Mouse (Mus musculus) G1E (cell line): ENCODE results near the gene Nnmt.

Experiments
- CTCF ChIP-seq: IDR thresholded peaks from 2 replicates; pipeline ENCODE4 v1.5.1; 2012; ENCODE audit warnings: low read depth, low read length, inconsistent platforms, mixed read lengths
- GATA1 ChIP-seq: IDR thresholded peaks from 2 replicates; pipeline ENCODE4 v1.6.1; 2012; ENCODE audit warnings: borderline replicate concordance, low read length, inconsistent platforms, mixed read lengths
- GATA2 ChIP-seq: IDR thresholded peaks from 2 replicates; pipeline ENCODE4 v1.6.1; 2012; ENCODE audit warnings: low read depth, low read length, inconsistent platforms, borderline replicate concordance
- POLR2AphosphoS5 ChIP-seq: IDR thresholded peaks from 2 replicates; pipeline ENCODE4 v1.6.1; 2012; ENCODE audit warnings: low read depth, low read length, inconsistent platforms; ENCODE audit not compliant: insufficient replicate concordance
- TAL1 ChIP-seq: conservative IDR thresholded peaks from 2 replicates; pipeline ENCODE4 v1.6.1; 2012; ENCODE audit warnings: low read depth, low read length, inconsistent platforms, mixed read lengths

- TF ChIP-seq CTCF (peak; percentile 30), GATA1 (no peak), TAL1 (no peak), POLR2AphosphoS5 (no peak), GATA2 (no peak)
Observed at GRCm38 (mm10) chr9:48618589-48618988, 13.6 kb upstream of the Nnmt start.
